Mouse (Mus musculus) ES-Bruce4 (cell line): Measurements from ENCODE around the gene Pip5k1b. TPM values are rescaled to one million over a fixed set of nuclear protein-coding genes. Genes with fewer than 3 reads are reported as not detected.

Experiments
- H3K27ac ChIP-seq: 2 replicates; pipeline ENCODE4 v1.5.1; 2012; ENCODE audit warnings: low read length, inconsistent platforms; ENCODE audit not compliant: insufficient read depth
- H3K27me3 ChIP-seq: 2 replicates; pipeline ENCODE4 v1.6.1; 2012; ENCODE audit warnings: mild to moderate bottlenecking, low read length, inconsistent platforms; ENCODE audit not compliant: control insufficient read depth, poor library complexity, insufficient read depth, severe bottlenecking
- H3K36me3 ChIP-seq: 2 replicates; pipeline ENCODE4 v1.6.1; 2012; ENCODE audit warnings: inconsistent platforms, mild to moderate bottlenecking, low read length, moderate library complexity; ENCODE audit not compliant: control insufficient read depth, poor library complexity, insufficient read depth, severe bottlenecking
- H3K4me1 ChIP-seq: one replicate; pipeline ENCODE4 v1.8.1; 2011; ENCODE audit warnings: low read length; ENCODE audit not compliant: control insufficient read depth, insufficient read depth
- H3K4me3 ChIP-seq: 2 replicates; pipeline ENCODE4 v1.5.1; 2011; ENCODE audit warnings: low read depth, mild to moderate bottlenecking, low read length
- H3K9ac ChIP-seq: 2 replicates; pipeline ENCODE4 v1.6.1; 2012; ENCODE audit warnings: low read depth, mild to moderate bottlenecking, inconsistent platforms; ENCODE audit not compliant: poor library complexity, severe bottlenecking
- H3K9me3 ChIP-seq: replicated peaks from 2 replicates; pipeline ENCODE4 v1.6.1; 2012; ENCODE audit warnings: mild to moderate bottlenecking, low read length, inconsistent platforms; ENCODE audit not compliant: control insufficient read depth, poor library complexity, insufficient read depth, severe bottlenecking
- CTCF ChIP-seq: IDR thresholded peaks from one replicate; pipeline ENCODE4 v1.8.1; 2011; ENCODE audit warnings: low read depth, low read length
- EP300 ChIP-seq: IDR thresholded peaks from 2 replicates; pipeline ENCODE4 v1.6.1; 2011; ENCODE audit warnings: low read depth, low read length; ENCODE audit not compliant: insufficient read depth
- POLR2A ChIP-seq: IDR thresholded peaks from one replicate; pipeline ENCODE4 v1.8.1; 2011; ENCODE audit warnings: low read length; ENCODE audit not compliant: insufficient read depth
- polyA plus RNA-seq: library from polyadenylated mRNA; stranded (reverse); fragments of >200 nt; gene quantifications from 2 replicates; pipeline ENCODE4 v1.2.4, GENCODE M21; 2011; ENCODE audit warnings: low read depth; ENCODE audit not compliant: missing spikeins, insufficient read depth, insufficient read length

Gene Pip5k1b
- polyA plus RNA-seq, 1 experiment, result 4.0 TPM

- no peak overlapping the region for H3K9ac ChIP-seq
- peak overlapping the region; percentile 78 for H3K27ac ChIP-seq
- H3K36me3 ChIP-seq, result no peaks in the 10 kb centered on the region
- no peaks in the 10 kb centered on the region for H3K9me3 ChIP-seq
- peak; percentile 93 for TF ChIP-seq EP300
- TF ChIP-seq POLR2A, result no peak
- no peak overlapping the region for H3K4me3 ChIP-seq
- H3K4me1 ChIP-seq, result peaks cover 3% of the 10 kb centered on the region
- no peaks in the 10 kb centered on the region for H3K27me3 ChIP-seq
These were observed 63.8 kb downstream of the Pip5k1b start for GRCm38 (mm10) chr19:24491824-24492223.

GRCm38 (mm10) chr19:24490275-24490674, 65.4 kb downstream of the Pip5k1b start:
- Histone ChIP-seq H3K4me1 (peaks cover 3% of the 10 kb centered on the region), H3K27ac (no peak overlapping the region), H3K36me3 (no peaks in the 10 kb centered on the region), H3K9ac (no peak overlapping the region), H3K4me3 (no peak overlapping the region), H3K9me3 (no peaks in the 10 kb centered on the region), H3K27me3 (no peaks in the 10 kb centered on the region)
- no peak for TF ChIP-seq EP300
- no peak for TF ChIP-seq CTCF
- TF ChIP-seq POLR2A, result no peak

GRCm38 (mm10) chr19:24486433-24487296, 69.0 kb downstream of the Pip5k1b start:
- H3K36me3 ChIP-seq, result no peaks in the 10 kb centered on the region
- H3K4me1 ChIP-seq, result no peaks in the 10 kb centered on the region
- H3K27me3 ChIP-seq, result no peaks in the 10 kb centered on the region
- TF ChIP-seq EP300 (no peak), POLR2A (no peak), CTCF (no peak)
- no peaks in the 10 kb centered on the region for H3K9me3 ChIP-seq
- H3K27ac ChIP-seq, result no peak overlapping the region
- H3K9ac ChIP-seq, result no peak overlapping the region
- no peak overlapping the region for H3K4me3 ChIP-seq

- Histone ChIP-seq H3K27me3 (no peaks in the 10 kb centered on the region), H3K9me3 (no peaks in the 10 kb centered on the region), H3K4me3 (no peak overlapping the region), H3K27ac (no peak overlapping the region), H3K4me1 (no peaks in the 10 kb centered on the region), H3K9ac (no peak overlapping the region), H3K36me3 (no peaks in the 10 kb centered on the region)
- TF ChIP-seq EP300 (no peak), CTCF (no peak), POLR2A (no peak)
These were observed 71.0 kb downstream of the Pip5k1b start for GRCm38 (mm10) chr19:24484612-24485194.

GRCm38 (mm10) chr19:24480916-24481315, 74.8 kb downstream of the Pip5k1b start:
- Histone ChIP-seq H3K9ac (no peak overlapping the region), H3K36me3 (no peaks in the 10 kb centered on the region), H3K9me3 (no peaks in the 10 kb centered on the region), H3K4me1 (no peaks in the 10 kb centered on the region), H3K27ac (no peak overlapping the region), H3K4me3 (no peak overlapping the region), H3K27me3 (no peaks in the 10 kb centered on the region)
- TF ChIP-seq CTCF (no peak), POLR2A (no peak), EP300 (no peak)
